Mouse (Mus musculus) gastrocnemius, adult 2 months (tissue): ENCODE results near the gene Adpgk. TPM values are rescaled to one million over a fixed set of nuclear protein-coding genes. Genes with fewer than 3 reads are reported as not detected.

Source experiments
- DNase-seq: peaks from one replicate; pipeline ENCODE4 v3.0.0; 2022
- H3K27ac ChIP-seq: fragments of 200-600 bp; 2 replicates; pipeline ENCODE4 v1.8.1; 2022; ENCODE audit warnings: mild to moderate bottlenecking
- H3K4me3 ChIP-seq: fragments of 200-600 bp; 2 replicates; pipeline ENCODE4 v1.8.1; 2022; ENCODE audit warnings: mild to moderate bottlenecking, moderate library complexity
- CTCF ChIP-seq: fragments of 200-600 bp; IDR thresholded peaks from 2 replicates; pipeline ENCODE4 v1.8.1; 2022; ENCODE audit warnings: antibody characterized with exemption, mild to moderate bottlenecking, moderate library complexity
- intact Hi-C: fragments of 180-260 bp; cut with DNase I; formaldehyde crosslinking; loops from one replicate; pipeline ENCODE4 v1.15.1; 2025
- total RNA-seq, 2 experiments: library from RNA; stranded (reverse); gene quantifications; 2 replicates each; pipeline ENCODE4 v1.2.3; 2021

The Adpgk gene
- total RNA-seq, 2 experiments from 2014 or later, result 6.8 to 9.7 TPM

- intact Hi-C loops, result no loop called here
- DNase-seq, result no peak
- Histone ChIP-seq H3K27ac (no peak overlapping the region), H3K4me3 (no peak overlapping the region)
- TF ChIP-seq CTCF, result no peak
Observed at GRCm38 (mm10) chr9:59296419-59296818, 5.1 kb downstream of the Adpgk start.

- intact Hi-C loops, result no loop called here
- Histone ChIP-seq H3K27ac (no peak overlapping the region), H3K4me3 (no peak overlapping the region)
- TF ChIP-seq CTCF, result no peak
- no peak for DNase-seq
Observed at GRCm38 (mm10) chr9:59307890-59308289, 16.5 kb downstream of the Adpgk start.

DNA sequence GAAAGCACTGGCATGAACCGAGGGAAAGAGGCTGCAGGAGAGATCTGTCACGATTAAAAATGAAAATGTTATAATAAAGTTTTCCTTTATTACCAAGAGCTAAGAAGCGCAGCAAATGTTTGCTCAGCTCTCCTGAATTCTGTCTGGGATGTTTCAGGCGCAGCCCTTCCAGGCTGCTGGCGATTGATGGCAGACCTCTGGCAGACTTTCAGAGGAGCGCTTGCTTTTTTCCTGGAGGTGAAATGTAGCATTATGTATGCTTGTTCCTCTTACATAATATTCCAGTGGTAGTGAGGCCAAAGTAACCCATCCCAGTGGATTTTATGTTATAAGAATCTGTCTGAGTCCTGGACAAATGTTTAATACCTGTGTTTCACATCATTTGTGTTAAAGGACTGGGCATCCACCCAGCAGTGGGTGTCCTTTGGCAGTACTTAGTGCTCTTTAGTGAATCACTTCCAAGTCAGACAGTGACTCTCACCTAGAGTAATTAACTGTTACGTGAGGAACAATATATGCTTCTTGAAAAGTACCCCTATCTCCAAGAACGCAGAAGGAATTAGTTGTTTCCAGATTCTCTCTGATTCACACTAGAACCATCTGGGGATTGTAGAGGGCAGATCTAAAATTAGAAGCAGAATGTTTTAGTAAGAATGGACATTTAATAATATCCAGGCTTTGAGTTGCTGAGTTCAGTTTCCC lies 19.4 kb downstream of the Adpgk start:
- DNase-seq, result no peak
- H3K27ac ChIP-seq, result peak overlapping the region; percentile 62
- intact Hi-C loops, result no loop called here
- no peak for TF ChIP-seq CTCF
- H3K4me3 ChIP-seq, result no peak overlapping the region

DNA sequence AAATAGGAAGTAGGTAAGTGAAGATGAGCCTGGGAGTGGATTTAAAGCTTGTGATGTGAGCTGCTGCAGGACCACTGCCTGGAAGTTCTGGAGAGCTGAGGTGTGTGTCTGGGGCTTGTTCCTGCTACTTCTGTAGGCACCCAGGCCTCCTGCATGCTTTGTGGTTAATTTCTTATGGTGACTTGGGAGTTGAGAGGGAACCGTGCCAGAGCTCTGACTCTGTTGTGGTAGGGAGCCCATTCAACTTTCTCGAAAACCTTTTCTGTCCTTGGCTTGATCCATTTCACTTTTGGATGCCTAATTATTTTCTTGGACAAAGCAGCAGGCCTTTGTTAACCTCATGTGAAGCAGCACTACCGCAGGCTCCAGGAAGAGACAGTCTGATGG lies 19.9 kb downstream of the Adpgk start:
- Histone ChIP-seq H3K27ac (peak overlapping the region; percentile 62), H3K4me3 (no peak overlapping the region)
- no peak for TF ChIP-seq CTCF
- intact Hi-C loops, result no loop called here
- DNase-seq, result no peak

- Histone ChIP-seq H3K27ac (no peak overlapping the region), H3K4me3 (no peak overlapping the region)
- TF ChIP-seq CTCF, result no peak
- intact Hi-C loops, result no loop called here
- DNase-seq, result no peak
Observed at GRCm38 (mm10) chr9:59316206-59316605, 24.8 kb downstream of the Adpgk start.

DNA sequence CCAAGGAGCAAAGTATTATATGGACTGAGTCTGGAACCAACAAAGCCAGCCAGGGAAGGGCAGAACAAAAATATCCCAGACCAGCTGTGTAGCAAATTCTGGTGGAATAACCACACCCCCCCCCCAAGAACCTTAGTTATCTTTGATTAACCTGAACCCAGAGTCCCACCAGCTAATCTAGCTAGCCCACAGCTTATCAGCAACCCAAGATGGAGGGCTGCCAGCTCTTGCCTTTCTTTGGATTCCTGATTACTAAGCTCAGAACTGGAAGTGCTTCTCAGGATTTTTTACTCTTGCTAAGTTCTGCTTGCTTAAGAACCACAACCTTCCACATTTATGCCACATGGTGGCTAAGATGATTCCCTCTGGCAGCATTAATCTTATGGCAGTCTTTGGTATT lies 33.0 kb downstream of the Adpgk start:
- intact Hi-C loops, result no loop called here
- H3K4me3 ChIP-seq, result no peak overlapping the region
- TF ChIP-seq CTCF, result no peak
- DNase-seq, result no peak
- H3K27ac ChIP-seq, result no peak overlapping the region

GRCm38 (mm10) chr9:59330055-59330454 lies 38.7 kb downstream of the Adpgk start:
- DNase-seq, result no peak
- no peak for TF ChIP-seq CTCF
- Histone ChIP-seq H3K4me3 (no peak overlapping the region), H3K27ac (no peak overlapping the region)
- intact Hi-C loops, result no loop called here

- no peak for TF ChIP-seq CTCF
- H3K27ac ChIP-seq, result no peak overlapping the region
- H3K4me3 ChIP-seq, result no peak overlapping the region
- no peak for DNase-seq
- intact Hi-C loops, result no loop called here
Observed at GRCm38 (mm10) chr9:59336539-59336938, 45.2 kb downstream of the Adpgk start.

DNA sequence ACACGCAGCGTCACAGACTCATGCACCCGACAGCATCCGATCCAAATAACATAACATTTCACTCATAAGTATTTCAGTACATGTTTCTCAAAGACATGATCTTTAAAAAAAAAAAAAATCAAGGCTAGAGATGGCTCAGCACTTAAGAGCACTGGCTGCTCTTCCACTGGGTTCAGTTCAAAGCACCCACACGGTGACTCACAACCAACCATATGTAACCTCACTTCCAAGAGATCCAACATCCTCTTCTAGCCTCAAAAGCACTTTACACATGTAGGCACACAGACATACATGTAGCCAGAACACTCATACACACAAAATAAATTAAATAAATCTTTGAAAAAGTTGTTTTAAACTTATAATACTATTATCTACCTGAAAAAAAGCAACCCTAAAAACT lies 46.5 kb downstream of the Adpgk start:
- no peak overlapping the region for H3K27ac ChIP-seq
- no peak for TF ChIP-seq CTCF
- H3K4me3 ChIP-seq, result no peak overlapping the region
- no peak for DNase-seq
- intact Hi-C loops, result no loop called here

DNA sequence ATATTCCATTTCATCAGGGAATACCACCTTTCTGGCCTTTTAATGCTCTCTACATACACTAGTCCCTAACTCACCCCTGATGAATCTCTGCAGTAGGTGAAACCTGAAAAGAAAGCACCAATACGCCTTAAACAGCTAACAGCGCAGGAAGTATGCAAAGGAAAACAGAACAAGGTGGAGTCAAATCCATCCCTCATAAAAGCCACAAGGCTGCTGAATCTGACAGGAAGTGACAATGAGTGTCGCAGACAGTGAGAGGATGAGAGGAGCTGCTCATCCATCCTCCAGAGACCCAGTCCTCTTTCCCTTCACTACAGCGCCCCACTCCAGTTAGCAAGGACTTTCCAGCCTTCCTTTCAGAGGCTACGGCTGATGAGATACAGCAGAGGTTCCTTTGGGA lies 47.1 kb downstream of the Adpgk start:
- H3K4me3 ChIP-seq, result no peak overlapping the region
- no peak for DNase-seq
- no peak for TF ChIP-seq CTCF
- H3K27ac ChIP-seq, result no peak overlapping the region
- intact Hi-C loops, result no loop called here

DNA sequence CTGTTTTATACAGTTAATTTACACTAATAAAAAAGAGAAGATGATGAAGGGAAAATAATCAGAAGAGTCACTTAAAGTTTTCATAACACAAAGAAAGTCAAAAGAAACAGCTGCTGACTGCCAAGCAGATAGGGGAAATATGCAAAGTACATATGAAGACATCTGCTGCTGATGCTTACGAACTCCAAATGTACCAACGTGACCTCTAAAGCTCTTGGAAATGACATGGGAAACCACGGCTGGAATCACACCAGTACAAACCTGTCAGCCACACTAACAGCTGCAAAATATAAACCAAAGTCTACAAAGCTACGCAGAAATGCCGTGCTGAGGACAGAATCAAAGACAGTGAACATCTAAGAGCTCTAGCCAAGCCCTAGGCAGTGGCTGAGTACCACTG lies 47.7 kb downstream of the Adpgk start:
- no peak for DNase-seq
- H3K4me3 ChIP-seq, result no peak overlapping the region
- peak overlapping the region; percentile 2 for H3K27ac ChIP-seq
- no peak for TF ChIP-seq CTCF
- intact Hi-C loops, result no loop called here

DNA sequence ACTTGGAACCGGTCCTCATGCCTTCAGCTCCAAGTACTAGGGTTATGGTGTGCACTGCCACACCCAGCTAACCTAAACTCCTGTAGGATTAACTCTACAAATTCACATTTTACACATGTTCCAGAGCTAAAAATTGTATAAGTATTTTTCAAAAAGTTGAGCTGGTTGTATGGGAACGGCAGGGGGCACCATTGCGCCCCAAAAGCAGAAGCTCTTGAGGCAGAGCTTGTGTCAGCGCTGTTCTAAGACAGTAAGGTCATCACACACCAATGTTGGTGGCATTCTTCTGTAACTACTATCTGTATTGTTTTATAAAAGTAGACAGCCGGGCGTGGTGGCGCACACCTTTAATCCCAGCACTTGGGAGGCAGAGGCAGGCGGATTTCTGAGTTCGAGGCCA lies 48.6 kb downstream of the Adpgk start:
- intact Hi-C loops, result loop anchor here (5.0 kb wide), 1 partner anchor 227 kb away; no protein-coding TSS in a partner anchor
- Histone ChIP-seq H3K27ac (no peak overlapping the region), H3K4me3 (no peak overlapping the region)
- peak; percentile 40 for DNase-seq
- peak; percentile 58 for TF ChIP-seq CTCF

GRCm38 (mm10) chr9:59346176-59346575 lies 54.8 kb downstream of the Adpgk start:
- Histone ChIP-seq H3K4me3 (no peak overlapping the region), H3K27ac (no peak overlapping the region)
- no peak for DNase-seq
- intact Hi-C loops, result no loop called here
- TF ChIP-seq CTCF, result no peak

DNA sequence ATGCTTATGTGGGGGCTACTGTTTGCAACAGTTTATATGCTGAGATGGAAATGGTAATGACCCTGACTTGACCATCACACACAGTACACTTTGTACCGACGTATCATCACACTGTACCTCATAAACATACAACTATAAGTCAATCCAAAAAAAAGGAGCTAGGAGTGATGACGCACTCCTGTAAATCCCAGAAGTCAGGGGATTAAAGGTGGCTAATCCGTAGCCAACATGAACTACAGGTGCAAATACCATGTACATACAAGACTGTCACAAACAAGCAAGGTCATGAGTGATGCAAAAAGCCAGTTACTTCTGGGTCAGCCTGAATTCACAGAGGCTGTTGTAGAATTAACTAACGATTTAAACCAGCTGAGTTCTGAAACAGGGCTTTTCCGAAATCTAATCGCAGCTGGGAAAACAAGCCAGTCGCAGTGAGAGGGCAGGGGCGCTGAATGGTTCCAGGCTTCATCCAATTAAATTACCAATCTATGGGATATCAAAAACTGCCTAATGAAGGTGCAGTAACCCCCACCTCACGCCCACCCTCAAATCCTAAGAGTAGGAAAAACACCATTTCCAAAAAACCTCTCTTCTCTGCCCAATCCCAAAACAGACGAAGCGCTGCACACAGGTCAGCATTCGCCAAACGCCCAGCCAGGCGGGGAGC lies 61.4 kb downstream of the Adpgk start:
- peak overlapping the region; percentile 90 for H3K27ac ChIP-seq
- intact Hi-C loops, result loop anchor here (2.0 to 5.0 kb wide), 3 partner anchors 35 to 135 kb away; partner anchors contain the start of gene Arih1
- H3K4me3 ChIP-seq, result peak overlapping the region; percentile 71
- TF ChIP-seq CTCF, result no peak
- no peak for DNase-seq
